Mouse (Mus musculus): ENCODE measurements at regions not wholly inside any gene's neighbourhood (a gene's known extent, or its start where the extent isn't known, plus 50 kb on each side); places are given as distances from the start of the nearest gene placed in this dataset.

DNA sequence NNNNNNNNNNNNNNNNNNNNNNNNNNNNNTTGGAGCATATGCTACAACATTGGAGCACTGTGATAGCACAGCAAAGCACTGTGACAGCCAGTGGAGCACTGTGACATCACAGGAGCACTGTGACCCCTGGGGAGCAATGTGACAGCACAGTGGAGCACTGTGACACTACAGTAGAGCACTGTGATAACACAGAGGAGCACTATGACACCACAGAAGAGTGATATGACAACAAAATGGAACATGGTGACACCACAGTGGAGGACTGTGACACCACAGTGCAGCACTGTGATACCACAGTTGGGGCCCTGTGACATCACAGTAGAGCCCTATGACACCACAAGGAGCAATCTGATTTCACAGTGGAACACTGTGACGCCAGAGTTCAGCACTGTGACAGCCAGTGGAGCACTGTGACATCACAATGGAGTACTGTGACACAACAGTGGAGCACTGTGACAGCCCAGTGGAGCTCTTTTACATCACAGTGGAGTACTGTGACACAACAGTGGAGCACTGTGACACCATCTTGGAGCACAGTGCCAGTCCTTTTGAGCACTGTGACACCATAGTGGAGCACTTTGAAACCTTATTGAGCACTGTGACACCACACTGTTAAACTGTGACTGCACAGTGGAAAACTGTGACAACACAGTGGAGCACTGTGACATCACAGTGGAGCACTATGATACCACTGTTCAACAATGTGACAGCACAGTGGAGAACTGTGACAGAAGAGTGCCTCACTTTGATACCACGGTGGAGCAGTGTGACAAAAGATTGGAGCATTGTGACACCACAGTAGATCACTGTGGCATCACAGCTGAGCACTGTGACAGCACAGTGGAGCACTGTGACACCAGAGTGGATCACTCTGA lies 116.9 kb upstream of the Vmn1r2 start:
- DNase-seq (ENCODE audit: low spot score in 2 of 2), result peak; percentile 0 to 12

DNA sequence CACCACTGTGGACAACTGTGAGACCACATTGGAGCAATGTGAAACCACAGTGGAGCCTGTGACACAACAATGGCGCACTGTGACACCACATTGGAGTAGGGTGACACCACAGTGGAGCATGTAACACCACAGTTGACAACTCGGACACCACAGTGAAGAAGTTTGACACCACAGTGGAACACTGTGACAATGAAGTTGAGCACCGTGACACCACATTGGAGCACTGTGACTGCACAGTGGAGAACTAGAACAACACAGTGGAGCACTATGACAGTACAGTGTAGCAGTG lies 116.3 kb upstream of the Vmn1r2 start:
- peak in 1 of 2 experiments; percentile 12 for DNase-seq (ENCODE audit: low spot score in 2 of 2)

DNA sequence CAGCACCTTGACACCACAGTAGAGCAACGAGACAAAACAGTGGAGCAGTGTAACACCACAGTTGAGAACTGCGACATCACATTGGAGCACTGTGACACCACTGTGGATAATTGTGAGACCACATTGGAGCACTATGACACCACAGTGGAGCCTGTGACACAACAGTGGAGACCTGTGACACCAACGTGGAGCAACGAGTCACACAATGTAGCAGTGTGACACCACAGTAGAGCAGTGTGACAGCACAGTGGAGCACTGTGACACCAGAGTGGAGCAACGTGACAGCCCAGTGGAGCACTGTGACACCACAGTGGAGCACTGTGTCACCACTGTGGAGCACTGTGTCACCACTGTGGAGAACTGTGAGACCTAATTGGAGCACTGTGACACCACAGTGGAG lies 115.9 kb upstream of the Vmn1r2 start:
- peak in 1 of 2 experiments; percentile 16 for DNase-seq (ENCODE audit: low spot score in 2 of 2)

- peak; percentile 0 to 18 for DNase-seq (ENCODE audit: low spot score in 2 of 2)
These were observed 114.6 kb upstream of the Vmn1r2 start for GRCm38 (mm10) chr4:3052314-3053059.

GRCm38 (mm10) chr4:3053060-3053406 lies 114.1 kb upstream of the Vmn1r2 start:
- peak; percentile 0 to 6 for DNase-seq (ENCODE audit: low spot score in 2 of 2)

DNA sequence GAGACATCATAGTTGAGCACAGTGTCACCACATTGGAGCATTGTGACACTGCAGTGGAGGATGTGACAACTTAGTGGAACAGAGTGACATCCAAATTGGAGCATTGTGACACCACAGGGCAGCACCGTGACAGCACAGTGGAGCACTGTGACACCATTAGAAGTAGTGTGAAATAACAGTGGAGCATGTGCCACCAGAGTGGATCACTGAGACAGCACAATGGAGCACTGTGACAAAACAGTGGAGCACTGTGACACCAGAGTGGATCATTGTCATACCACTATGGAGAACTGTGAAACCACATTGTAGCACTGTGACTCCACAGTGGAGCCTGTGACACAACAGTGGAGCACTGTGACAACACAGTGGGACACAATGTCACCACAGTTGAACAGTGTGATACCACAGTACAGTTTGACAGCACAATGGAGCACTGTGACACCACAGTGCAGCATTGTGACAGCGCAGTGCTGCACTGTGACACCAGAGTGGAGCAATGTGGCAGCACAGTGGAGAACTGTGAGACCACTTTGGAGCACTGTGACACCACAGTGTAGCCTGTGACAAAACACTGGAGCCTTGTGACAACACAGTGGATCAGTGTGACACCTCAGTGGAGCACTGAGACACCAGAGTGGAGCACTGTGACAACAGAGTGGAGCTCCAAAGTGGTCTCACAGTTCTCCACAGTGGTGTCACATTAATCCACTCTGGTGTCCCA lies 113.5 kb upstream of the Vmn1r2 start:
- peak; percentile 0 to 17 for DNase-seq (ENCODE audit: low spot score in 2 of 2)

DNA sequence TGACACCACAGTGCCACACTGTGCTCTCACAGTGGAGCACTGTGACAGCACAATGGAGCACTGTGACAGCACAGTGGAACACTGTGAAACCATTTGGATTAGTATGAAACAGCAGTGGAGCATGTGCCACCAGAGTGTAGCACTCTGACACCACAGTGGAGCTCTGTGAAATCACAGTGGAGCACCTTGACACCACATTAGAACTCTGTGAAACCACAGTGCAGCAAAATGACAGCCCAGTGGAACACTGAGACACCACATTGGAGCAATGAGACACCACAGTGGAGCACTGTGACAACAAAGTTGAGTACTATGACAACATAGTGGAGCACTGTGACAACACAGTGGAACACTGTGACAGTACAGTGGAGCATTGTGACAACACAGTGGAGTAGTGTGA lies 112.2 kb upstream of the Vmn1r2 start:
- DNase-seq (ENCODE audit: low spot score in 2 of 2), result peak in 1 of 2 experiments; percentile 15

DNA sequence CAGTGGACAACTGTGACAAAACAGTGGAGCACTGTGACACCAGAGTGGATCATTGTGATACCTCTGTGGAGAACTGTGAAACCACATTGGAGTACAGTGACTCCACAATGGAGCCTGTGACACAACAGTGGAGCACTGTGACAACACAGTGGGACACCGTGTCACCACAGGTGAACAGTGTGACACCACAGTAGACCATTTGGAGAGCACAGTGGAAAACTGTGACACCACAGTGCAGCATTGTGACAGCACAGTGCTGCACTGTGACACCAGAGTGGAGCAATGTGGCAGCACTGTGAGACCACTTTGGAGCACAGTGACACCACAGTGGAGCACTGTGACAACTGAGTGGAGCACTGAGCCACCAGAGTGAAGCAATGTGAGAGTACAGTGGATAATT lies 111.7 kb upstream of the Vmn1r2 start:
- peak in 1 of 2 experiments; percentile 17 for DNase-seq (ENCODE audit: low spot score in 2 of 2)

- DNase-seq (ENCODE audit: low spot score in 2 of 2), result peak; percentile 0 to 17
These were observed 107.5 kb upstream of the Vmn1r2 start for GRCm38 (mm10) chr4:3059511-3060054.

DNA sequence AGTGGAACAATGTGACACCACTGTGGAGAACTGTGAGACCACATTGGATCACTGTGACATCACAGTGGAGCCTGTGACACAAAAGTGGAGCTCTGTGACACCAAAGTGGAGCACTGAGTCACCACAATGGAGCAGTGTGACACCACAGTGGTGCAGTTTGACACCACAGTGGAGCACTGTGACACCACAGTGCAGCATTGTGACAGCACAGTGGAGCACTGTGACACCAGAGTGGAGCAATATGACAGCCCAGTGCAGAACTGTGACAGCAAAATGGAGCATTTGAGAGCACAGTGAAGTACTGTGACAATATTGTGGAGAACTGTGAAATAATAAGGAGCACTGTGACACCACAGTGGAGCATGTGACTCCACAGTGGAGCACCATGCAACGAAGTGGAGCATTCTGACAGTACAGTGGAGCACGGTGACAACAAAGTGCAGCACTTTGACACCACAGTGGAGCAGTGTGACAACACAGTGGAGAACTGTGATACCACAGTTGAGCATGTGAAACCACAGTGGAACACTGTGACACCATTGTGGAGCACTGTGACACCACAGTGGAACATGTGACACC lies 105.0 kb upstream of the Vmn1r2 start:
- DNase-seq (ENCODE audit: low spot score in 2 of 2), result peak; percentile 0 to 6

DNA sequence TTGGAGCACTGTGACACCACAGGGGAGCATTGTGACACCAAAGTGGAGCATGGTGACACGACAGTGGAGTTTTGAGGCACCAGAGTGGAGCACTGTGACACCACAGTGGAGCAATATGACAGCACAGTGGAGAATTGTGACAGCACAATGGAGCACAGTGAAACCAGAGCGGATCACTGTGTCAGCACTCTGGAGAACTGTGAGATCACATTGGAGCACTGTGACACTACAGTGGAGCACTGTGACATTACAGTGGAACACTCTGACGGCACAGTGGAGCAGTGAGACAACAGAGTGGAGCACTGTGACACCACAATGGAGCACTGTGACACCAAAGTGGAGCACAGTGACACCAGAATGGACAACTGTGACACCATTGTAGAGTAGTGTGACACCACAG lies 103.2 kb upstream of the Vmn1r2 start:
- DNase-seq (ENCODE audit: low spot score in 2 of 2), result peak in 1 of 2 experiments; percentile 7

- peak; percentile 0 to 11 for DNase-seq (ENCODE audit: low spot score in 2 of 2)
These were observed 102.5 kb upstream of the Vmn1r2 start for GRCm38 (mm10) chr4:3064571-3064970.

DNA sequence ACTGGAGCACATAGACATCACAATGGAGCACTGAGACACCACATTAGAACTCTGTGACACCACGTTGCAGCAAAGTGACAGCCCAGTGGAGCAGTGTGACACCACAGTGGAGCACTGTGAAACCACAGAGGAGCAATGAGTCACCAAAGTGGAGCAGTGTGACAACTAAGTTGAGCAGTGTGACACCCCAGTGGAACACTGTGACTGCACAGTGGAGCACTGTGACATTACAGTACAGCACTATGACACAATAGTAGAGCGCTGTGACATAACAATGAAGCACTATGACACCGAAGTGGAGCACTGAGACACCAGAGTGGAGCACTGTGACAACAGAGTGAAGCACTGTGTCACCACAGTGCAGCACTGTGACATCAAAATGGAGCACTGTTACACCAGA lies 101.8 kb upstream of the Vmn1r2 start:
- DNase-seq (ENCODE audit: low spot score in 2 of 2), result peak in 1 of 2 experiments; percentile 13

DNA sequence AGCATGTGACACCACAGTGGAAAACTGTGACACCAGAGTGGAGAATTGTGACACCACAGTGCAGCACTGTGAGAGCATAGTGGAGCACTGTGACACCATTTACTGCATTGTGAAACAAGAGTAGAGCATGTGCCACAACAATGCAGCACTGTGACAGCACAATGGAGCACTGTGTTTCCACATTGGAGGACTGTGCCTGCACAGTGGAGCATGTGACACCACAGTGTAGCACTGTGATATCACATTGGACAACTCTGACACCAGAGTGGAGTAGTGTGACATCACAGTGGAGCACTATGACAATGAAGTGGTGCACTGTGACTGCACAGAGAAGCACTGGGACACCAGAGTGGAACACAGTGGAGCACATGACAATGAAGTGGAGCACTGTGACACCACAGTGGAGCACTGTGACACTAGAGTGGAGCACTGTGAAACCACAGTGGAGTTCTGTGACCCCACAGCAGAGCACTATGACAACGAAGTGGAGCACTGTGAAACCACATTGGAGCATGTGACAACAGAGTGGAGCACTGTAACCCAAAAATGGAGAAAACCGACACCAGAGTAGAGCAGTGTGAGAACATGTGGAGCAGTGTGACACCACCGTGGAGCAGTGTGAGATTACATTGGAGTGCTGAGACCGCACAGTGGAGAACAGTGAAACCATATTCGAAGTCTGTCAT lies 100.9 kb upstream of the Vmn1r2 start:
- peak; percentile 0 to 18 for DNase-seq (ENCODE audit: low spot score in 2 of 2)

GRCm38 (mm10) chr4:3067265-3067664 lies 99.9 kb upstream of the Vmn1r2 start:
- DNase-seq (ENCODE audit: low spot score in 2 of 2), result peak; percentile 1 to 20

- DNase-seq (ENCODE audit: low spot score in 2 of 2), result peak; percentile 20 to 27
These were observed 99.5 kb upstream of the Vmn1r2 start for GRCm38 (mm10) chr4:3067666-3068065.

- DNase-seq (ENCODE audit: low spot score in 2 of 2), result peak; percentile 0 to 20
These were observed 98.6 kb upstream of the Vmn1r2 start for GRCm38 (mm10) chr4:3068306-3069223.

GRCm38 (mm10) chr4:3069341-3069740 lies 97.8 kb upstream of the Vmn1r2 start:
- DNase-seq (ENCODE audit: low spot score in 2 of 2), result peak in 1 of 2 experiments; percentile 17

GRCm38 (mm10) chr4:3071326-3071725 lies 95.8 kb upstream of the Vmn1r2 start:
- peak in 1 of 2 experiments; percentile 5 for DNase-seq (ENCODE audit: low spot score in 2 of 2)

- no peak for DNase-seq (ENCODE audit: low spot score in 2 of 2)
These were observed 87.2 kb upstream of the Vmn1r2 start for GRCm38 (mm10) chr4:3079901-3080300.
